Mouse (Mus musculus): ENCODE data around the gene Ttbk2.

The Ttbk2 gene

GRCm38 (mm10) chr2:120850424-120851082 is at the start of gene Ttbk2:
Gene Ttbk2 (minus strand): TSS chr2:120850604.
- DNase-seq, result peak; percentile 98

GRCm38 (mm10) chr2:120896361-120896760 is 46.0 kb upstream of the Ttbk2 start:
- DNase-seq, result no peak

DNA sequence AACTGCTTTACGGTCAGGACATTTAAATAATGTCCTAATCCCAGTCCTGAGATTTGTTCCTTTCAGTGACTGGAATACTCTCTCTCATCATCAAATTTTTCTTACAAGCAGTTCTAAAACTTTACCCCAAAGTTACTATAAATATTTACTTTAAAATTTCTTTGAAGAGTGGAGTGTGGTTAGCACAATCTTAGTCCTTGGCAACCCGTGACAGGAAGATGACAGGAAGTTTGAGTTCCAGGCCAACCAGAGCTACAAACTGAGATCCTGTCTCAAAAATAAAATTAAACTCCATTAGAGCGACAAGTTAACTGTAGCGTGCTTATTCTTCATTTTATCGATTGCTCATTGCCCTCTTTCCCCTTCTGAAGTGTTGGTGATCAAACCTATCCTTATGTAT is 37.2 kb upstream of the Ttbk2 start:
- no peak for DNase-seq

- no peak for DNase-seq
Observed at GRCm38 (mm10) chr2:120873192-120873591, 22.8 kb upstream of the Ttbk2 start.

GRCm38 (mm10) chr2:120871447-120872336 is 21.3 kb upstream of the Ttbk2 start:
- DNase-seq, result no peak

DNA sequence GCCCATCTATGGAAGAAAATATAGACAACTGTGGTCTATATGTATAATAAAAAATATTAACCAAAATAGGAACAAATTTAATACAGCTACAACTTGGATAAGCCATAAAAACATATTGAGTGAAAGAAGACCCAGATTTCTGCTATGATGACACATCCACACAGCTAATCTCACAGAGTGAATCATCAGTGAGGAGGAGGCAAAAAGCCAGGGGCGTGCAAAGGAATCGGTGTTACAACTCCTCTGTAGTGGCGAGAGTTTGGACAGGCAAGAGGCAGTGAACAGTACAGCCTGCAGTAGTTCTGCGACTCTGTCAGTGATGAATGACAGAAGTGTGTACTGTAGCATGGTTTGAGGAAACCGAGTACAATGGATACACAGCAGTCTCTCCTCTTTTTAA is 16.9 kb upstream of the Ttbk2 start:
- no peak for DNase-seq

- DNase-seq, result no peak
Observed at GRCm38 (mm10) chr2:120866561-120866960, 16.2 kb upstream of the Ttbk2 start.

GRCm38 (mm10) chr2:120863389-120863788 is 13.0 kb upstream of the Ttbk2 start:
- DNase-seq, result no peak

- DNase-seq, result no peak
Observed at GRCm38 (mm10) chr2:120860699-120861098, 10.3 kb upstream of the Ttbk2 start.

- no peak for DNase-seq
Observed at GRCm38 (mm10) chr2:120858131-120858530, 7.7 kb upstream of the Ttbk2 start.

GRCm38 (mm10) chr2:120853151-120853550 is 2.7 kb upstream of the Ttbk2 start:
- DNase-seq, result no peak

- no peak for DNase-seq
Observed at GRCm38 (mm10) chr2:120852626-120853025, 2.2 kb upstream of the Ttbk2 start.

DNA sequence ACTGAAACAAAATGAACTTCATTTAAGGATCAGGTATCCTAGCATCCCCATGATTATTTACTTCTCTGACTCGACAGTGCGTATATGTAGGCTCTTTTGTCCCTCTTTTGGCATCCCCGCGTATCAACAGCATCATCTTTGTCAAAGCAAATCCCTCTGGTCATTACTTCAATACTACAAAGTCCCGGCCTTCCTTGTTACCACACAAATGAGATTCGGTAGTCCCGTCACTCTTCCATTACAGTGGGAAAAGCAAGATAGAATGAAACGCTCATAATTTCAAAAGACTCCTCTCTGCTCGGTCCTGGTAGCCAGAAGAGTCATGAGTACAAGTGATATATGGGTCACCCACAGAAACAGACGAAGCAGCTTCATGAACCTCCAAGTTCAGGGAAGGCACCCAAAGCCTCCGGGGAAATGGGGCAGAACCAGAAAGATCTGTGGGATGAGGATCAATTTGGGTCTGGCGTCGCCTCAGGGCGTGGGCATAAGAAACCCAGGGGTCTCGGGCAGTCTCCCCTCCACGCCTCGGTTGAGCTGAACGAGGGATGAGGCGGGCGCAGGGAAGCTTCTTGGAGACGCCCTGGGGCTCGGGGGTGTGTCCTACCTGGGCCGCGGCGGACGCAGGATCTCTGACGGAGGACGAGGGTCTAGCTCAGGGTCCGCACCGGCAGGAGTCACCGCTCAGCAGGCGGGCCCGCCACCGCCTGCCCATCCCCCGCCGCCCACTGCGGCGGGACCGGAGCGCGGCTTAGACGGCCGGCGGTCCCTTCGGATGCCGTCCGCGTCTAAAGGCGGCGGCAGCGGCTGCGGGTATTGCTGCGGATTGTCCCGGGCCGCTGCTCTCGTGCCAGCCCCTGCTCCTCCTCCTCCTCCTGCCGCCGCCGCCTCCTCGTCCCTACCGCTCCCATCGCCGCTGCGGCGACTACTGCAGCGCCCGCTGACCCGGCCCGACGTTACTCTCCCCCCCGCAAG is 668 bp downstream of the Ttbk2 start, which contains the start of gene Cdan1:
Gene Cdan1 (minus strand): TSS at position 680 of the 975 bp plus-strand sequence.
- DNase-seq, result no peak

DNA sequence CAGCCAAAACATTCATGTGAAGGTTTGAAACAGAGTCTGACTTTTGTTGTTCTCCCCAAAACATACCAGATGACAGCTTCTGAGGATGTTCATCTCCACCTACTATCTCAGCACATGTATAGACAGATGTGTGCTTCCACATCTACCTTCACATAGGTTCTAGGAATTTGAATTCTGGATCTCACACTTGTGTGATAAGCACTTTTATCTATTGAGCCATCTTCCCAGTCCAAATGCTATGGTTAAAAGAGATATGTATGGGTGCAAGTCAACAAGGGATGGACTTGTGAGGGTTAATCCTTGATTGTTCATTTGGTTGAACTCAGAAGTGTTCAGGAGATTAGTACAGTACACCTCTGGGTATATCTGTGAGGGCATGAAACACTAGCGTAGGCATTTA is 5.1 kb downstream of the Ttbk2 start:
- no peak for DNase-seq

- no peak for DNase-seq
Observed at GRCm38 (mm10) chr2:120843990-120844389, 6.4 kb downstream of the Ttbk2 start.

DNA sequence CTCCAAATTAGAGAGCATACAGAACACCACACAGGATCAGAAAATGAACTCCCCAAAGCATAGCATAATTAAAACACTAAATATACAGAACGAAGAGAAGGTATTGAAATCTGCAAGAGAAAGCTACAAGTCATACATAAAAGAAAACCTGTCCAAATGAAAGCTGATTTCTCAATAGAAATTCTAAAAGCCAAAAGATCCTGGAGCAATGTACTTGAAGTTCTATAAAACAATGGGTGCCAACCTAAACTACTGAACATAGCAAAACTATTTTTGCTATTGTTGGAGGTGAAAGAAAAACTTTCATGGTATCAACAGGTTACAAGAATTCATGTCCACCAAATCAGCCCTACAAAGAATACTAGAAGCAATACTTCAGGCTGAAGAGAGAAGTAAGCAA is 9.2 kb downstream of the Ttbk2 start:
- DNase-seq, result no peak

DNA sequence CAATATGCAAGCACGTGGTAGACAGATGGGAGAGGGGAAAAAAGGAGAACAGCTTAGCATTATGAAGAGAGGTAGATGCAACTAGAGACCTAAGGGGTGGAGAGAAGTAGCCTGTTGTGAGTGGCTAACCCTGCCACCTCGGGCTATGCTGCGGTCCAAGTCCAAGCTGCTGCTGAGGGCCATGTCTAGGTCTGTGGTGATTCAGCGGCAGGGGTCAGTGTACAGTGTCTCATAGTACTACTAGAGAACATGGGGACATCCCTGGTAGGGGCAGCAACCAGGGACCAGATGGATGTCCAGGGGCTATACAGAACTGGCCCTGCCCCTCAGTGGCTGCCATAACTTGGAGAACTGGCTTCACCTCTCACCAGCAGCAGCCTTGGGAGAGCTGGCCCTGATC is 15.2 kb downstream of the Ttbk2 start:
- no peak for DNase-seq

- DNase-seq, result no peak
Observed at GRCm38 (mm10) chr2:120826936-120827638, 23.3 kb downstream of the Ttbk2 start.

DNA sequence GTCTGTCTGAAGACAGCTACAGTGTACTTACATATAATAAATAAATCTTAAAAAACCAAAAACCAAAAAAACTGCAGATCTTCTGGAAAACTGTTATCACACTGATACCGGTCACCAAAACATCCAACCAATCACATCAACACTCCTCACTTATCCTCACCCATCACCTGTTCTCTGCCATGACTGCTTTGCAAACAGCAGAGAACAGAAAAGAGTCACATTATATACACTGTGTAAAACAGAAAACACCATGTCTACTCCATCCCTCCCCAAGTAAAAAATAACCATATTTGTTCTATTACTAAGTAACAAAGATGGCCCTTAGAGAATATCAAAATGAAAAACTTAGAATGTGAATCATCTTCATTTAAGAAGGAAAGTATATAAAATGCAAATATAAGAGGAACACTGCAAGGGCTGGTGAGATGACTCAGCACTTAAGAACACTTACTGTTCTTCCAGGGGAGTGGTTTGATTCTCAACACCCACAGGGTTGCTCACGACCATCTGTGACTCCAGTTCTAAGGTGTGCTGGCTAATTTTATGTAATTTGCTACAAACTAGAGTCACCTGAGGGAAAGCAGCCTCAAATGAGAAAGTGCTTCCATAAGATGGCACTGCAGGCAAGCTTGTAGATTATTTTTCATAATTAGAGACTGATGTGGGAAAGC is 80.0 kb downstream of the Ttbk2 start:
- no peak for DNase-seq

GRCm38 (mm10) chr2:120761922-120762321 is 88.5 kb downstream of the Ttbk2 start:
- DNase-seq, result no peak

DNA sequence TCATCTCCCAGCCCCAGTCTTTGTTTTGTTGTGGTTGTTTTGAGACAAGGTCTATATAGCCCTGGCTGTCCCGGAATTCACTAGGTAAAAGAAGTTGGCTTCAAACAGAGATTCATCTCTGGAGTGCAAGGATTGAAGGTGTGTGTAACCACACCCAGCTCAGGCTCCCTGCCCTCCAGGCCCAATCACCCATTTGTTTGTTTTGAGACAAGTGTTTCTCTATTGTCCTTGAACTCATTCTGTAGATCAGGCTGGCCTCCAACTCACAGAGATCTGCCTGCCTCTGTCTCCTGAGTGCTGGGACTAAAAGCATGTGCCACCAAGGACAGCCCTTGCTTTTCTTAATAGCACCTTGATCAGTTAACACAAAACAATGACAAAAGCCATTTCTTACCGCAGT is 102.4 kb downstream of the Ttbk2 start:
- no peak for DNase-seq

GRCm38 (mm10) chr2:120745496-120745895 is 104.9 kb downstream of the Ttbk2 start:
- peak; percentile 35 for DNase-seq
